Mouse (Mus musculus) layer of hippocampus, postnatal 36 days (tissue): ENCODE results near the gene Gstz1. TPM values are rescaled to one million over a fixed set of nuclear protein-coding genes. Genes with fewer than 3 reads are reported as not detected.
"Not testable (repeated sequence)": the region's sequence is repeated elsewhere in the genome, so short reads cannot be mapped to it uniquely, and the experiment has no call there.

ENCODE experiments used
- DNase-seq, 2 experiments: peaks; one replicate each; pipeline ENCODE4 v3.0.0; 2022
- total RNA-seq, 2 experiments: library from RNA; stranded (reverse); gene quantifications; 2 replicates each; pipeline ENCODE4 v1.2.3; 2021

Gene Gstz1
- total RNA-seq = 10 to 100 TPM; 47.3 to 48.1 TPM

GRCm38 (mm10) chr12:87146966-87147365, at the start of gene Gstz1:
Gene Gstz1 (plus strand): TSS chr12:87147165.
- peak; percentile 86 to 87 for DNase-seq

- DNase-seq = no peak
Measured at GRCm38 (mm10) chr12:87100331-87100730, 46.6 kb upstream of the Gstz1 start.

DNA sequence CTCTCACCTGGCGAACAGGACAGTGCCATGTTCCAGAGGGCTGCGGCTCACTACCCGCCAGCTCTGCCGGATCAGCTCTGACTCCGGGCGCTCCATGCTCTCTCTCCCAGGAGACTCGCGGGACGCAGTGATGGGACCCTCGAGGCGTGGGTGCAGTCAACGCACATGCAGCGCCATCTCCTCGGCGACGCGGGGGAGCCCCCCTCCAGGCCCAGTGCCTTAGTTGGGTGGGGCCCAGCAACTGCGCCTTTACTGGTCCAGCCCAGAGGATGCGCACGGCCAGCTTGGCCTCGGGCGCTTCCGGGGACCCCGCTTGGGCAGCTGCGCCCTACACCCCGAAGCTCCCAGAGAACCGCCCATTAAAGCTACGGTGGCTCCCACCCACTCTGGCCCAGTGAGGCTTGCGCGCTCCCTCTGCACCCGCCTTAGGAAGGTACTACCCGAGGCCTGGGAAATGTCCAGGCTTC, 44.8 kb upstream of the Gstz1 start, which contains the start of gene Ngb:
Ngb (minus strand) TSS at position 375 of the 467 bp plus-strand sequence.
- DNase-seq = no peak

DNA sequence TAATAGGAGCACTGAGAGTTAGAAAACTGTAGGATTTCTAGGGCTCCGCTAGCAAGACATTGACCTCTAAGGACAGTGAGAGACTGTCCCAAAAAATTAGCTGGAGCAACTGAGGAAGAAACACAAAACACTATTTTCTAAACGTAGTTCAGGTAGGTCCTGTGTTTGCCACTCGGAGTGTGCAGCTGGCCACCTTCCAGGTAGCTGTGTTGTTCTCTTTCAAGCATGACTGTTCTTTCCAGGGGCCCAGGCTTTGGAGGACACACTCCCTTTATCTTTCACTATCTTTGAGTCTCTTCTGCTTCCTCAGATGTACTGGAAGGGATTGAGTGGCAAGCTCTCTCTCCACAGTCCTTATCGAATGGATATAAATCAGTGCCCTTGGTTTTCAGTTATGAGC, 43.5 kb upstream of the Gstz1 start:
- DNase-seq = no peak

DNA sequence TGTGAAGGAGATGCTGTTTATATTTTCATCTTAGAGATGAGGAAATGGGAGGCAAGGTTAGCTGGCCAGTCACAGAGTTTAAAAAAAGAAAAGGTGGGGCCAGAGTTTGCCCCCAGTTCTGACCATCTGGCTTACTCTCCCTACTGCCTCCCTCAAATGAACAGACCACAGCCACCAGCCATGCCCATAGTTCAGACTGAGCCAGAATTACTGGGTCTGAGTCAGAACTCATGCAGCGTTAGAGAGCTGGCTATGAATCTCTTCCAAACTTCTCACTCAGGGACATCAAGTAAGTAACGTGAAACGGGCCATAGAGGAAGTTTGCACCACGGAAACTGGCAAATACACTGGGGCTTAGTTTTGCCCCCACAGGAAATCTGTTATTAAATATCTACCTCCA, 42.2 kb upstream of the Gstz1 start:
- no peak for DNase-seq

DNA sequence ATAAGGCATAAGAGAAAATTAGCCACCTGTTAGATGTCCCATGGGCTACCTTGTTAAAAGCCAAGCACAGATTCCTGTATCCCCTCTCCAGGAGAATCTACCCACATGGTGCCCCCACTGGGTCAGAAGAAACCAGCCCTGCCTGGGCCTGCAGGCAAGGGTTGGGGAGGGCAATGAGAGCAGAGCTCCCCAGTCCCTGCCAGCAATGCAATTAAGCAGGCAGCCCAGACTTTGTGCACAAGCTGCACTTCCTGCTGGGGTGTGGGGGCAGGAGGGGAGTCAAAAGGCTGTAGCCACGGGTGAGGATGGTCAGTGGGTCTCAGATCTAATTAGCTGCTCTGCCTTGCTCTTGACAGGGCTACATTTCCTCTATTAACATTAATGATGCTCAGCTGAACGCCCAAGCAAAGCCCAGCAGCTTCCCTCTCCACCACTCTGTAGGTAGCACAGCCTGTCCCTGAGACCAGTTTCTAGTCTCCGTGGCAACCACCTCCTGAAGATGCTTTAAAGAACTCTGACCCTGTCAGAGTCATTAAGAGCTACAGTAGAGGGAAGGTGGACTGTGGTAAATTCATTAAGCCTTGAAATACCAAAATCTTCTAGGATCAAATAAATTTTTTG, 39.5 kb upstream of the Gstz1 start:
- DNase-seq = no peak

DNA sequence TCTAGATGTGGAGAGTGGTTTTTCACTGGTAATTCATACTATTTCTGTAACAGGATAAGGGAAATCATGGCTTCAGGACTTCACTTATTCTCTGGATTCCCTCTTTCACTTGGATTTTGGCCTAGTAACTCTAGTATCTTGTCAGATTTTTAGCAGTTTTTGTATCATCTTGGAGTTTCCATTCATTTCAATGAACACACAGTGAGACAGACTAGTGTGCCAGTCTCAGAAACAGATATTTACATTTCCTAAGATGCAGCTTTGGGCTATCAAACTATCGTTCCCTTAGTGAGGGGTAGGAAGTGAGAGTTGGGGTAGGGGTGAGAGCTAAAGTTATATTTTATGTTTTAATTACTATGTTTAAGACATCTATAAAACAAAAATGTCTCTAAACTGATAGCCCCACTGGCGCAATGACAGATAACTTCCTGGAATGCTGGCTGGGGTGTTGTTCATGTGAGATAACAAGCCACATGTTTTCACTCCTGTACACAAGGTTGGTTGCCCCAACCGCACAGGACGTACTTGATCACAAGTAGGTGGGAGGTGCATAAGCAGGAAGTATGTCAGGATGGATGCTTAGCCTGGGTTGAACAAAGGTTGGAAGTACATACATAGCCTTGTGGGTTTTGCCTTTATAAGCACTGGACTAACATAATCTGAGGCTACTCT, 24.9 kb upstream of the Gstz1 start:
- DNase-seq = no peak

GRCm38 (mm10) chr12:87127256-87127655, 19.7 kb upstream of the Gstz1 start:
- DNase-seq = no peak

GRCm38 (mm10) chr12:87130224-87130623, 16.7 kb upstream of the Gstz1 start:
- DNase-seq = no peak

DNA sequence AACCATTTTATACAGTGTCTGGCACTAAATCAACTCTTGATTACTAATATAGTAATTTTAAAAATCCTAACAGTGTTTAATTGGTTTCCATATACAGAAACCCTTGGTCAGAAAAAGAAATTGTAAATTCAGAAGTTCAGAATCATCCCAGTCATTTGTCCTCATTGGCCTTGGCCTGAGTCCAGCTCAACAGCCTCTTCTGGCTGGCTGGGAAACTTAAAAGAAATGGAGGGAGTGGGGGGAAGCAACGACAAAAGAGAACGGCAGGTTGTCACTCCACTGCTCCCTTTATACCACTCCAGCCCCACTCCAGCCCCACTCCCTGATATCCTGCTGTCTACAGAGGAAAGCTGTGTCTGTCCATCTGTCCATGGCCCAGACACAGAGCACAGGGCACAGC, 15.8 kb upstream of the Gstz1 start:
- no peak for DNase-seq

GRCm38 (mm10) chr12:87131619-87132018, 15.3 kb upstream of the Gstz1 start:
- DNase-seq = no peak

DNA sequence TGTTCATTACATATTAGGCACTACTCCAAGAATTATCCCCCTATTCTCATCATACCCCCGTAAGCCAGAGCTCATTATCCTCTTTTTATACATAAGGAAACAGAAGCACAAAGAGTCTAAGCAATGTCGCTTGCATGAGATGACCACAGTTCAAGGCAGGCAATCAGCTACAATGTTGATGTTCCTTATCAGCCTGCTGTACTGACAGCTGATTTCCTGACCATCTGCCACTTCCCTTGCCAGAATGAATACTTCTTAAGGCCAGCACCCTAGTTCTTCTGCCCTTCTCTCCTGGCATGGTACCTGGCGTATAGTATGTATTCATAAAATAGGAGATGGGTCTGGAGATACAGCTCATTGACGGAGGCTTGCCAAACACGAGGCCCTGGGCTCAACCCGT, 14.8 kb upstream of the Gstz1 start:
- DNase-seq = no peak

- DNase-seq = no peak
Measured at GRCm38 (mm10) chr12:87132784-87133183, 14.2 kb upstream of the Gstz1 start.

GRCm38 (mm10) chr12:87137439-87138341, 9.3 kb upstream of the Gstz1 start:
- no peak for DNase-seq

GRCm38 (mm10) chr12:87138342-87138701, 8.6 kb upstream of the Gstz1 start:
- no peak for DNase-seq

DNA sequence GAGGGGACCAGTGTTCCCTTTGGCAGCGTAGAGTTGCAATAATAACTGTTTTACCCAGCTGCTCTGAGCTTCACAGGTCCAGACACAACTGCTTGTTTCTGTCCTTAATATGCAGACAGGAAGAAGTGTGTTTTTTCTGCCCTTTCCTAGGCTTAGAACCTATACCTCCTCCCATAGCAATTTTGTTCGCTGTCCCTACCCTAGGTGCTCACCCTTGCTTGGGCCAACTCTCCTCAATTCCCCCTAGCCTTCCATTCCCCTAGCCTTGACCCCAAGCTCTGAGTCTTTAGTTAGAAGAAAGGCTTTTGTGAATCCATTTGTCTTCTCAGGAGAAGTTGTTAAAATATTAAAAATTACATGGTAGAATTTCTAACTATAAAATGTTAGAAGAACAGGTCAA, 8.2 kb upstream of the Gstz1 start:
- no peak for DNase-seq

DNA sequence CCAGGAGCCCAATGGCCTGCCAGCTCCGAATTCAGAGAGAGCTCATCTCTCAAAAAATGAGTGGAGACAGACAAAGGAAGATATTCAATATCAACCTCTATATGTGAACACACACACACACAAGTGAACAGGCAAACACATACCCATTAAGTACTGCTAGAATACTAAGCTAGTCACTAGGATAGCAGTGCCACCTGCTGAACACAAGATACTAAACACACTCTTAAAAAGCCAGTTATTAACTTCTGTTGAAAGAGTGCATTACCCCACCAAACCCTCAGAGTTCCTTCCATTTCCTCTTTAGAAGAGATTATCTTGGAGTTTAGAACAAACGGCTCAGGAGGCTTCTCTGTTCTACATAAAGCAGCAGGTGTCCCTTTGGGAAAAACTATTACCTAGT, 4.8 kb upstream of the Gstz1 start:
- no peak for DNase-seq

GRCm38 (mm10) chr12:87147395-87148089, 577 bp downstream of the Gstz1 start, which contains the start of gene Pomt2:
Gene Pomt2 (minus strand): TSS chr12:87147968.
- peak; percentile 93 to 94 for DNase-seq

DNA sequence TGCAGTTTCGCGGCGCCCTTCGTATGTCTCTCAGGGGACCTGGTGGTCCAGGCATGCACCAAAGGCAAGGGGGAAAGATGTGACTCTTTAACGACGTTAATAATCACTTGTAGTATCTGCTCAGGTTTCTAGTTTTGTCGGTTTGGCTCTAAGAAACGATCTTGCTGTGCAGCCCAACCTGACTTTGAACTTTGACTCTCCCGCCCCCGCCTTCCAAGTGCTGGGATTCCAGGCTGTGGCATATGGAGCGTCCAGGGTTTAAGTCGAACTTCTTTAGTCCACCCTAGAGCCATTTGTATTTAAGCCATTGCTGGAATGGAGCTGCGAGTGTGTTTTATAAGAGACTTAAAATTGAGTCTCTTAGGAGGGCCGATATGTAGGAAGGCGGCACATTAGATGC, 1.2 kb downstream of the Gstz1 start:
- DNase-seq = no peak

DNA sequence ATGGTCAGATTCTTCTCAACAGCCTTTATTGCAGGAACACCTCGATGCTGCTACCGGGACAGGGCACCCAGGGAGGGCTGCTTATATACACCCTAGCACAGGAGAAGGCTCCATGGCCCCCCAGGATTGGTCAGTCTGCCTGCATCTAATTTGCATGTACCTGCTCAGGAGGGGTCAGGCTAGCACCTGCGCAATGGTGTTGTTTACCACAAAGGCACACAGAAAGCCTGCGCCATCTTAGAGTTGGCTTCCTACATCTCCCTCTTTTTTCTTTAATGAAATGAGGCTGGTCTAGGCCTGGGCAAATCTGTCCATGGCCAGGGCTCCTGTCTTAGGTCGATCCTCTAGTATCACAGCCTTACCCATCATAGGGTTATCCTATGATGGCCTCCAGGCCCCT, 2.5 kb downstream of the Gstz1 start:
- DNase-seq = no peak

- not testable (repeated sequence) for DNase-seq
Measured at GRCm38 (mm10) chr12:87154448-87154847, 7.5 kb downstream of the Gstz1 start.

GRCm38 (mm10) chr12:87157361-87157760, 10.4 kb downstream of the Gstz1 start:
- DNase-seq = no peak

- no peak for DNase-seq
Measured at GRCm38 (mm10) chr12:87158099-87158498, 11.1 kb downstream of the Gstz1 start.
